Mouse (Mus musculus) megakaryocyte, embryonic 14.5 days (primary cell): Measurements from ENCODE around the gene Intu.

ENCODE experiments used
- FLI1 ChIP-seq: IDR thresholded peaks from 2 replicates; pipeline ENCODE4 v1.6.1; 2012; ENCODE audit warnings: low read length, inconsistent platforms, mixed read lengths
- GATA1 ChIP-seq: IDR thresholded peaks from 3 replicates; pipeline ENCODE4 v1.6.1; 2012; ENCODE audit warnings: mixed read lengths, low read length, inconsistent platforms, borderline replicate concordance

DNA sequence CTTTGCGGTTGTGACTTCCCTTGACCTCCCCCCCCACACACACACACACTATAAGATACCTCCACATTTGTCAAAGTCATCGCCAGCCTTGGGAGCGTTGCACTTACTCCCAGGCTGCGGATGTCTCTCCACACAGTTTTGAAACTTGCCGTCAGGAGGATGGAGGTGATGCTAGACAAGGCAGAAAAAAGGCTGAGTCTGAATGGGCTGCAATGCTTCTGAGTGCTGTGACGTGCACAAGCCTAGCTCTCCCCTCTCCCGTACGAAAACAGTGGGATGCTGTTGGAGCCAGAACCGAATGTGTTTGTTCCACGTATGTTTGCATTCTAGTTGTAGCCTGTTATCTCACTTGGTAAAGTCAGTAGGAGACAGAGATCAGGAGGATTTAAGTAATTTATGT lies 162.3 kb downstream of the Intu start:
- no peak for TF ChIP-seq GATA1
- TF ChIP-seq FLI1: no peak
